Mouse (Mus musculus): ENCODE results near the gene Ly6g5b.

DNA sequence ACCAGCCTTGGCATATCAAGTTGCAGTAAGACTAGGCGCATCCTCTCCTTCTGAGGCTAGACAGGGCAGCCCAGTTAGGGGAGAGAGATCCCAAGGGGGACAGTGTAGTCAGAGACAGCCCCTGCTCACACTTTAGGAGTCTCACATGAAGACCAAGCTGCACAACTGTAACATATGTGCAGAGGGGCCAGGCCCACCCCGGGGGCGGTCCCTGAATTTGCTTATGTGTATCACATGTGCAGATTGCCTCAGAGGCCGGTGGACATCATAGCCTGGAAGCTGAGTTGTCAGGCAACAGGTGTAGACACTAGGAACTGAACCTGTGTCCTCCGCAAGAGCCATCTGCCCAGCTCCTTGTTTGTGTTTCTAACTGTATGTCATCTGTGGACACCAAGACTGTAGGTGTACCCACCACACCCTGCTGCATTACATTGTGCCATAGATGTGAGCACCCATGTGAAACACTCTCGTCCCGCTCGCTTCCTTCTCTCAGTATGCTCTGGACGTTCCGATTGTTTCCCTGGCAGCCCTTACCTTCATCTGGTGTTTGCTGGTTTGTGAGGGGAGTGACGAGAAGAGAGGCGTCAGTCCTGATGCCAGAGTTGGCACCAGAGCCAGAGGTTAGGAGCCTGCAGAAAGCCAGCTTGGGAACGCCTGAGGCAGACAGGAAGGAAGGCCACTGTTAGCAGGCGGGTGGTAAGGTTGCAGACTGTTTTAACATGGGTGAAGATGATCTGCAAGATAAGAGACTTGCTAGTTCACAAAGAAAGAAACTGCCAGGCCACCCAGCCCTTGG, 22.6 kb downstream of the Ly6g5b start:
- TF ChIP-seq POLR2AphosphoS5 (IDR thresholded peaks at IDR 0.05; ENCODE audit: insufficient replicate concordance, low read depth, low read length) (no peak), CTCF (IDR thresholded peaks at IDR 0.05; ENCODE audit: low read depth, low read length) (no peak)

All from G1E (cell line).